Mouse (Mus musculus): ENCODE data around the gene 4930512M02Rik. TPM values are rescaled to one million over a fixed set of nuclear protein-coding genes. Genes with fewer than 3 reads are reported as not detected.
"Not testable (repeated sequence)": the region's sequence is repeated elsewhere in the genome, so short reads cannot be mapped to it uniquely, and the experiment has no call there.

4930512M02Rik gene
- total RNA-seq (2012; rRNA removed) (not detected in 2 replicates), total RNA-seq (2014; rRNA removed) (not detected in 2 replicates), polyA plus RNA-seq (2012; ENCODE audit: insufficient read length, low read depth) (not detected in 2 replicates)

DNA sequence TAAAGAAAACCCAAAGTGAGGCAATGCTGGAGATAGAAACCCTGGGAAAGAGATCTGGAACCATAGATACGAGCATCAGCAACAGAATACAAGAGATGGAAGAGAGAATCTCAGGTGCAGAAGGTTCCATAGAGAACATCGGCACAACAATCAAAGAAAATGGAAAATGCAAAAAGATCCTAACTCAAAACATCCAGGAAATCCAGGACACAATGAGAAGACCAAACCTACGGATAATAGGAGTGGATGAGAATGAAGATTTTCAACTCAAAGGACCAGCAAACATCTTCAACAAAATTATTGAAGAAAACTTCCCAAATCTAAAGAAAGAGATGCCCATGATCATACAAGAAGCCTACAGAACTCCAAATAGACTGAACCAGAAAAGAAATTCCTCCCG, at the start of gene 4930512M02Rik:
4930512M02Rik (minus strand) TSS at position 101 of the 400 bp plus-strand sequence.
- peaks cover 6 to 12% of the 10 kb centered on the region in 2 experiments; a peak in 3 of 4 replicates for H3K4me1 ChIP-seq (ENCODE audit: control insufficient read depth in 1 of 2, insufficient read depth in 2 of 2)
- H3K4me2 ChIP-seq (ENCODE audit: insufficient read depth, low read depth, poor library complexity, severe bottlenecking); H3K27me3 ChIP-seq (replicated peaks); H3K36me3 ChIP-seq (replicated peaks in 1 of 2; ENCODE audit: control insufficient read depth in 1 of 2, insufficient read depth in 1 of 2, low read length in 1 of 2); in situ Hi-C loops (cut with MboI; ENCODE audit: low pct_ligation_motif_present, low pct_unique_long_range_greater_than_20kb, low sequenced_read_pairs); H3K79me2 ChIP-seq (replicated peaks; ENCODE audit: control insufficient read depth, extremely low read depth, insufficient read depth, poor library complexity, severe bottlenecking); dilution Hi-C loops (cut with MboI; ENCODE audit: extremely low pct_ligation_motif_present, extremely low pct_unique_long_range_greater_than_20kb, low sequenced_read_pairs); H3K4me3 ChIP-seq (replicated peaks in 1 of 3; ENCODE audit: low read depth in 2 of 3, low read length in 2 of 3, poor library complexity in 1 of 3); H3K27ac ChIP-seq (ENCODE audit: insufficient read depth, low read depth); H3K9ac ChIP-seq (ENCODE audit: insufficient read depth, low read depth); DNase-seq (ENCODE audit: extremely low read depth); H3K9me3 ChIP-seq (replicated peaks; ENCODE audit: low read length): not testable (repeated sequence)

DNA sequence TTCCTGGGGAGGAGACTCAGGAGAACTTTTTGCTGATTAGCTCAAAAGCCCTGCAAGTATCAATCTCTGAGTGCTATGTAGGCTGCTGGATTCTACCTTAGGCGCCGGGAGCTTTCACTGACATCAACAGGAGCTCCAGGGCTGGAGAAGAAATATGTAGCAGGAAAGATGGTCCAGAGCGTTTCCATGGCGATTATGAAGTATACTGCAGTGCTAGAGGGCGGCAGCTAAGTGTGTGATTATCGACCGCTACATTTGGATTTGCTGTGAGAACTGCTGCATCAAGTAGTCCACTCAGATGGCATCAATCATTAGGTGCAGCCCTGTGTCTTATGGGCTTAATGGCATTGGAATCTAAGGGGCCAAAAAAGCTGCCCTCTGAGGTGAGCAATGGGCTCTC, 49.5 kb upstream of the 4930512M02Rik start:
- in situ Hi-C loops (cut with MboI; ENCODE audit: low pct_ligation_motif_present, low pct_unique_long_range_greater_than_20kb, low sequenced_read_pairs), result loop anchor here (25.0 kb wide), 1 partner anchor 285 kb away; no protein-coding TSS in a partner anchor
- Histone ChIP-seq H3K9ac (ENCODE audit: insufficient read depth, low read depth) (no peak overlapping the region), H3K36me3 (replicated peaks in 1 of 2; ENCODE audit: control insufficient read depth in 1 of 2, insufficient read depth in 1 of 2, low read length in 1 of 2) (no peaks in the 10 kb centered on the region), H3K4me3 (replicated peaks in 1 of 3; ENCODE audit: low read depth in 2 of 3, low read length in 2 of 3, poor library complexity in 1 of 3) (no peak overlapping the region), H3K27me3 (replicated peaks) (no peaks in the 10 kb centered on the region), H3K4me2 (ENCODE audit: insufficient read depth, low read depth, poor library complexity, severe bottlenecking) (no peak overlapping the region), H3K4me1 (ENCODE audit: control insufficient read depth in 1 of 2, insufficient read depth in 2 of 2) (peaks cover 24 to 51% of the 10 kb centered on the region in 2 experiments; a peak in 3 of 4 replicates), H3K9me3 (replicated peaks; ENCODE audit: low read length) (peaks cover 3% of the 10 kb centered on the region), H3K27ac (ENCODE audit: insufficient read depth, low read depth) (no peak overlapping the region), H3K79me2 (replicated peaks; ENCODE audit: control insufficient read depth, extremely low read depth, insufficient read depth, poor library complexity, severe bottlenecking) (no peaks in the 10 kb centered on the region)
- dilution Hi-C loops (cut with MboI; ENCODE audit: extremely low pct_ligation_motif_present, extremely low pct_unique_long_range_greater_than_20kb, low sequenced_read_pairs), result no loop called here
- no peak for DNase-seq (ENCODE audit: extremely low read depth)
- TF ChIP-seq RAD21 (IDR thresholded peaks at IDR 0.05; ENCODE audit: low read depth, low read length), result no peak
- TF ChIP-seq SMC3 (IDR thresholded peaks at IDR 0.05; ENCODE audit: low read depth, low read length), result no peak
- no peak for TF ChIP-seq MEF2A (IDR thresholded peaks at IDR 0.05; ENCODE audit: borderline replicate concordance, low read depth, low read length)
- no peak for TF ChIP-seq TBP (conservative IDR thresholded peaks at IDR 0.05; ENCODE audit: low read depth, low read length)
- TF ChIP-seq MXI1 (IDR thresholded peaks at IDR 0.05; ENCODE audit: low read depth, low read length), result no peak

DNA sequence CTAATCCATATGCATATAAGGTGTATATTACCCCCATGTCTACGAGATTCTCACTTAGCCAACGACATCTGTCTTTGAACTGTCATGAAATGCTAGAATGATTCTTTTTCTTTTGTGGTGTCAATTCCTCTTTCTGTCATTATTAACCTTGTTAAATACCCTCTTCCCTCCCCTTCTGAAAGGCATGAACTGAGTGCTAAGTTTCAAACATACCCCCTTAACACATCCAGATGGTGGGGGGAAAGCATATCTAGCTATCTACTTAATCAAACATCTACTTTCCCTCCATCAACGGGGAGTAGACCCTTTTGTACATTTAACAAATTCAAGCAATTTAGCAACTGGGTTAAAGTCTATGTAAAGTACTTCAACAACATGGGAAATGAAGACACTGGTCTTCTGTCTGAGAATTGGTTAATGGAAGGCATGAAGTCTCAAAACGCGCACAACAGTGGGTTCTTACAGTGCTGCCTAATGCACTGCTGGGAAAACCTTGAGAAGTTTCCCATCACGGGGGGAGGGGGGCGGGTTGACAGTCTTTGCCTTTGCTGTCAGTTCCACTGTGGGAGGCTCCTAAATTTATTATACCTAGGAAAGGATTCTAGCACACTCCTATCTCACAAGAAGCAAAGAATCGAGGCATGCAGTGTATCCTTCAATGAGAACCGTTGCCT, 48.6 kb upstream of the 4930512M02Rik start:
- Histone ChIP-seq H3K27me3 (replicated peaks) (no peaks in the 10 kb centered on the region), H3K9ac (ENCODE audit: insufficient read depth, low read depth) (no peak overlapping the region), H3K9me3 (replicated peaks; ENCODE audit: low read length) (peaks cover 3% of the 10 kb centered on the region), H3K4me2 (ENCODE audit: insufficient read depth, low read depth, poor library complexity, severe bottlenecking) (no peak overlapping the region), H3K36me3 (replicated peaks in 1 of 2; ENCODE audit: control insufficient read depth in 1 of 2, insufficient read depth in 1 of 2, low read length in 1 of 2) (no peaks in the 10 kb centered on the region), H3K4me3 (replicated peaks in 1 of 3; ENCODE audit: low read depth in 2 of 3, low read length in 2 of 3, poor library complexity in 1 of 3) (no peak overlapping the region), H3K79me2 (replicated peaks; ENCODE audit: control insufficient read depth, extremely low read depth, insufficient read depth, poor library complexity, severe bottlenecking) (no peaks in the 10 kb centered on the region), H3K27ac (ENCODE audit: insufficient read depth, low read depth) (peak overlapping the region; percentile 38; the same call in 1 of the 2 replicates), H3K4me1 (ENCODE audit: control insufficient read depth in 1 of 2, insufficient read depth in 2 of 2) (peaks cover 22 to 53% of the 10 kb centered on the region in 2 experiments; a peak in 3 of 4 replicates)
- dilution Hi-C loops (cut with MboI; ENCODE audit: extremely low pct_ligation_motif_present, extremely low pct_unique_long_range_greater_than_20kb, low sequenced_read_pairs) (no loop called here), in situ Hi-C loops (cut with MboI; ENCODE audit: low pct_ligation_motif_present, low pct_unique_long_range_greater_than_20kb, low sequenced_read_pairs) (loop anchor here (25.0 kb wide), 1 partner anchor 286 kb away; no protein-coding TSS in a partner anchor)
- no peak for DNase-seq (ENCODE audit: extremely low read depth)
- TF ChIP-seq SIN3A (IDR thresholded peaks at IDR 0.05; ENCODE audit: low read length), result no peak
- TF ChIP-seq ETS1 (conservative IDR thresholded peaks at IDR 0.05; ENCODE audit: low read depth, low read length), result 0 out of 2 replicates have a peak, but pooled peaks have one; percentile 7

All from CH12.LX (cell line).